Mouse (Mus musculus) T-cell, adult 2 months (primary cell): ENCODE data around the gene Eipr1.
A peak's percentile ranks its signal among the peaks of the same experiment; 100 is the strongest.
"Not testable (repeated sequence)": the region's sequence is repeated elsewhere in the genome, so short reads cannot be mapped to it uniquely, and the experiment has no call there.

Experiments
- DNase-seq: peaks from one replicate; pipeline ENCODE4 v3.0.0; 2022; ENCODE audit warnings: low spot score

The Eipr1 gene

GRCm38 (mm10) chr12:28751508-28752263, at the start of gene Eipr1:
Eipr1 (plus strand) TSS chr12:28751803.
- peak; percentile 92 for DNase-seq

GRCm38 (mm10) chr12:28704381-28704780, 47.2 kb upstream of the Eipr1 start:
- no peak for DNase-seq

- no peak for DNase-seq
Observed at GRCm38 (mm10) chr12:28705204-28705603, 46.4 kb upstream of the Eipr1 start.

GRCm38 (mm10) chr12:28708154-28708553, 43.4 kb upstream of the Eipr1 start:
- DNase-seq, result no peak

- DNase-seq, result no peak
Observed at GRCm38 (mm10) chr12:28710566-28711185, 40.9 kb upstream of the Eipr1 start.

GRCm38 (mm10) chr12:28714822-28715632, 36.6 kb upstream of the Eipr1 start:
- no peak for DNase-seq

GRCm38 (mm10) chr12:28717066-28717465, 34.5 kb upstream of the Eipr1 start:
- DNase-seq, result no peak

- no peak for DNase-seq
Observed at GRCm38 (mm10) chr12:28718106-28718505, 33.5 kb upstream of the Eipr1 start.

- no peak for DNase-seq
Observed at GRCm38 (mm10) chr12:28724366-28724765, 27.2 kb upstream of the Eipr1 start.

GRCm38 (mm10) chr12:28726204-28726603, 25.4 kb upstream of the Eipr1 start:
- DNase-seq, result peak; percentile 26

- DNase-seq, result peak; percentile 53
Observed at GRCm38 (mm10) chr12:28727061-28727460, 24.5 kb upstream of the Eipr1 start.

- DNase-seq, result no peak
Observed at GRCm38 (mm10) chr12:28732631-28733030, 19.0 kb upstream of the Eipr1 start.

GRCm38 (mm10) chr12:28733520-28734245, 17.9 kb upstream of the Eipr1 start:
- DNase-seq, result not testable (repeated sequence)

GRCm38 (mm10) chr12:28734271-28734670, 17.3 kb upstream of the Eipr1 start:
- DNase-seq, result no peak

- DNase-seq, result peak; percentile 10
Observed at GRCm38 (mm10) chr12:28735293-28735692, 16.3 kb upstream of the Eipr1 start.

- no peak for DNase-seq
Observed at GRCm38 (mm10) chr12:28743328-28743727, 8.3 kb upstream of the Eipr1 start.

GRCm38 (mm10) chr12:28750021-28750633, 1.5 kb upstream of the Eipr1 start, which contains the start of gene Trappc12:
Trappc12 (minus strand) TSS chr12:28750472.
- DNase-seq, result peak; percentile 84

- no peak for DNase-seq
Observed at GRCm38 (mm10) chr12:28750876-28751275, 727 bp upstream of the Eipr1 start.

GRCm38 (mm10) chr12:28756019-28756418, 4.4 kb downstream of the Eipr1 start:
- DNase-seq, result no peak

- no peak for DNase-seq
Observed at GRCm38 (mm10) chr12:28769953-28770352, 18.4 kb downstream of the Eipr1 start.

GRCm38 (mm10) chr12:28773815-28774214, 22.2 kb downstream of the Eipr1 start:
- peak; percentile 13 for DNase-seq
